Mouse (Mus musculus) myocyte (in vitro differentiated cells): ENCODE data around the gene Fam172a.

Experiments used
- MAX ChIP-seq: IDR thresholded peaks from one replicate; pipeline ENCODE4 v1.6.1; 2011; ENCODE audit warnings: low read depth, mild to moderate bottlenecking, control low read depth
- MYOD1 ChIP-seq, 3 experiments: IDR thresholded peaks; one replicate each; pipeline ENCODE4 v1.6.1; 2011; ENCODE audit warnings: control low read depth in 2 of 3, low read depth in 2 of 3, mild to moderate bottlenecking in 2 of 3, moderate library complexity in 1 of 3; ENCODE audit not compliant: insufficient read length in 2 of 3, control insufficient read depth in 1 of 3
- POLR2A ChIP-seq: IDR thresholded peaks from one replicate; pipeline ENCODE4 v1.6.1; 2011; ENCODE audit warnings: low read depth, mild to moderate bottlenecking, control low read depth, moderate library complexity; ENCODE audit not compliant: insufficient read length
- REST ChIP-seq: IDR thresholded peaks from one replicate; pipeline ENCODE4 v1.6.1; 2011; ENCODE audit warnings: mild to moderate bottlenecking, control low read depth, moderate library complexity; ENCODE audit not compliant: insufficient read depth, insufficient read length
- SRF ChIP-seq: IDR thresholded peaks from one replicate; pipeline ENCODE4 v1.6.1; 2011; ENCODE audit warnings: low read depth; ENCODE audit not compliant: control insufficient read depth, insufficient read length
- TCF12 ChIP-seq: IDR thresholded peaks from one replicate; pipeline ENCODE4 v1.6.1; 2011; ENCODE audit warnings: mild to moderate bottlenecking, control low read depth; ENCODE audit not compliant: poor library complexity, insufficient read depth, severe bottlenecking
- TCF3 ChIP-seq: IDR thresholded peaks from one replicate; pipeline ENCODE4 v1.6.1; 2011; ENCODE audit warnings: low read depth, control low read depth; ENCODE audit not compliant: insufficient read length
- USF1 ChIP-seq: IDR thresholded peaks from one replicate; pipeline ENCODE4 v1.6.1; 2011; ENCODE audit warnings: low read depth, mild to moderate bottlenecking, control low read depth, moderate library complexity

- TF ChIP-seq POLR2A (no peak), SRF (no peak), TCF12 (no peak), MAX (no peak), REST (no peak), USF1 (no peak), MYOD1 (IDR thresholded peaks at IDR 0.05; ENCODE audit: control insufficient read depth in 1 of 3, insufficient read length in 2 of 3, low read depth in 2 of 3) (no peak), TCF3 (no peak)
These were observed 255.8 kb downstream of the Fam172a start for GRCm38 (mm10) chr13:77957611-77958010.
